Mouse (Mus musculus): ENCODE measurements at regions not wholly inside any gene's neighbourhood (a gene's known extent, or its start where the extent isn't known, plus 50 kb on each side); places are given as distances from the start of the nearest gene placed in this dataset.

DNA sequence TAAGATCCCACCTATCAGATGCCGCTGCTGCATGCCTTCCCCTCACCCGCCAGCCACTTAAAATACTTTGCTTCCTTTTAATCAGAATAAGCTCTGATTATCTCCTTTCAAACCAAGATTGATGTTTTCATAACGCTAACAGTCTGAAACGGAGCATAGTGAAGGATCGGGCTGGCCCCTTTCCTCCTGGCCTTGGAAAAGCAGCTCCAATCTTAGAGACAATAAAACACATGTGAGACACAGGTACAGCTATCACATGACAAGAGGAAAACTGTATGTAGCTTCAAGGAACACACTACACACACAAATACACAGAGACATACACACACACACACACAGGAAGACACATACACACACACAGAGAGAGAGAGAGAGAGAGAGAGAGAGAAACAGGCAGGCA lies 165.3 kb upstream of the Rnf32 start:
- TF ChIP-seq POLR2A (IDR thresholded peaks at IDR 0.05; ENCODE audit: extremely low read depth, insufficient read depth, low read length) = no peak
- TF ChIP-seq CTCF (IDR thresholded peaks at IDR 0.05; ENCODE audit: extremely low read depth, insufficient read depth, low read length) = no peak
